Mouse (Mus musculus) Patski (cell line): ENCODE measurements around the gene Rgl3. TPM values are rescaled to one million over a fixed set of nuclear protein-coding genes. Genes with fewer than 3 reads are reported as not detected.

Experiments used
- ATAC-seq: fragments of 100-300 bp; one replicate; pipeline ENCODE4 v1.8.0; 2021
- CTCF ChIA-PET: fragments of 350-600 bp; sonication (Branson Sonifier 250); formaldehyde crosslinking; loops from one replicate; lab custom pipeline; 2022; ENCODE audit warnings: inconsistent platforms; lab: Charles Lee
- POLR2A ChIA-PET: fragments of 350-600 bp; sonication (Branson Sonifier 250); formaldehyde crosslinking; loops from one replicate; lab custom pipeline; 2022; ENCODE audit warnings: antibody characterized with exemption, inconsistent platforms; lab: Charles Lee
- DNase-seq: peaks from one replicate; pipeline ENCODE4 v3.0.0-alpha.2; 2011; ENCODE audit warnings: low read depth, low spot score
- H3K27me3 ChIP-seq: fragments of 371-371 bp; one replicate; pipeline ENCODE4 v1.5.1; 2021
- CTCF ChIP-seq: fragments of 100-300 bp; IDR thresholded peaks from one replicate; pipeline ENCODE4 v1.5.1; 2021
- in situ Hi-C: fragments of 300-500 bp; cut with MboI; formaldehyde crosslinking; loops from 3 replicates; pipeline ENCODE4 v1.11.1; 2018; ENCODE audit warnings: low pct_unique_long_range_greater_than_20kb, mixed read lengths
- polyA plus RNA-seq: library from polyadenylated mRNA; unstranded; gene quantifications from one replicate; pipeline ENCODE4 v1.2.3, GENCODE M21; 2021

Rgl3 gene
- polyA plus RNA-seq, 1 experiment from 2014 or later: 41.7 TPM

DNA sequence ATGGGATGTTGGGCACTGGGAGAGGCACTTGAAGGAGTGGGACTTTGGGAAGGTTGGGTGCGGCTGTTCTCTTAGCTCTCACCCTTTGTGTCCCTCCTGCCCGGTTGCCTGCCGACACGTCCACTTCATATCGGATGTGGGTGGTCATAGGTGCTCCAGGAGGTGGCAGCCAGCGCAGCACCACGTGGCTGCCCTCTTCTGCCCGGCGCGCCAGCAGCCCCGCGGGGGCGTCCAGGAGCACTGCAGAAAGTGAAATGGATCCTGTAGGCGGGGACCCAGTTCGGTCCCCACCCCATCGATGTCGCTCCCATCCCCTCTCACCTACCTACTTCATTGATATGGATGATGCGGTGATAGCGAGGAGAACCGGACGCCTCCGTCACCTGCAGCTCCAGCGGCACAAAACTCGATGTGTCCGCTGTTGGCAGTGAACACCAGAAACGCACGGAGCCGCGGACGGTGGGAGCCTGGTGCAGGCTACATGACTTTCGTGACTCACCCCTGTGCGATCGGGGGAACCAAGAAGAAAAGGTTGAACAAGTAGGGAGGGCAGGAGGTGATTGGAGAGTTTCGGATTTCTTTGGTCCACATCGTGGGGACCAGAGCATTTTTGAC, 27.8 kb downstream of the Rgl3 start:
- POLR2A ChIA-PET: no interaction called here
- no peak for TF ChIP-seq CTCF
- ATAC-seq (no peak), DNase-seq (no peak)
- in situ Hi-C loops: no loop called here
- CTCF ChIA-PET: no interaction called here
- no peaks in the 10 kb centered on the region for H3K27me3 ChIP-seq

DNA sequence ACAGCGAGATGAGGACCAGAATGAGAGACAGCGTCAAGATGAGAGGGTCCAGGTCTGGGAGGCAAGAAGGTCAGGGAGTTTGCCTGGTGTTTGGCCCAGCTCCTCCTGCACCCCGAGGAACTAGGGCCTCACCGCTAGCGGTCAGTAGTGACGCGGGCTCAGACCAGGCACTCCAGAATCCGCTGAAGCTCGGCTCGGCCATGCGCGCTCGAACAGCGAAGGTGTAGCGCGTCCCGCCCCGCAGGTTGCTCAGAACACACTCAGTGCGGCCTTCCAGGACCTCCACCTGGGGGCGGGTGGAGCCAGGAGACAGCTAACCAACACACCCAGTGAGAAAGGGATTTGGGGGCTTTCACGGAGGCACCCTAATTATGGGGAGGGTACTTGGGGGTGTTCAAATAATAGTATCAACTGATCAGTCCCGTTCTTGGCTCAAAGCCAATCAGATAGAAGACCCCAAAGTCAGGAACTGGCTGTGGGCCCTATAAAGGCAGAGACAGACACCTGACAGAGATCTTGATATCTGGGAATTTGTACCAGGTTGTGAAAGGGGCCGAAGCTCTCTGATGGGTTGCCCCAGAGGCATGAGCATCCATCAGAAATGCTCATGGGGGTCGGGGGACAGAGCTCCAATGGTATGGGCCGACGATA, 28.6 kb downstream of the Rgl3 start:
- POLR2A ChIA-PET: no interaction called here
- TF ChIP-seq CTCF: no peak
- in situ Hi-C loops: no loop called here
- no peak for ATAC-seq
- no peak for DNase-seq
- CTCF ChIA-PET: no interaction called here
- no peaks in the 10 kb centered on the region for H3K27me3 ChIP-seq

DNA sequence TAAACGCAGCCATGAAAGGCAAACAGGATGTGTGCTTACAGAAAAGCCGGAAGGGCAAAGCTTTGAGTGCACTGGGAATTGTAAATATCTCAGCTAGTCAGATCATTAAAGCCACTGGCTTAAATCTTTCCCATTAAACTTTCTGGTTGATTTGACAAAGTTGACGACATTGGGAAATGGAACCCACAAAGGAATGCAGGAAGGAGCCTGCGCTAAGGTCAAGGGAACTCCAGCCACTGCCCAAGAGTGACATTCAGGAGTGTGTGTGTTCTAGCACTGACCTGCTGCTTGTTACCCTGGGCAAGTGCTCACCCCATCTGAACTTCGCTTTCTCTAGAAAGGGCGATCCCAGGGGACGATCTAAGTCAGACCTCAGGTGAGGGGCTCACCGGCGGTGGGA, 29.1 kb downstream of the Rgl3 start:
- no peak for TF ChIP-seq CTCF
- ChIA-PET POLR2A (no interaction called here), CTCF (no interaction called here)
- in situ Hi-C loops: no loop called here
- ATAC-seq (peak; percentile 22), DNase-seq (no peak)
- H3K27me3 ChIP-seq: no peaks in the 10 kb centered on the region

DNA sequence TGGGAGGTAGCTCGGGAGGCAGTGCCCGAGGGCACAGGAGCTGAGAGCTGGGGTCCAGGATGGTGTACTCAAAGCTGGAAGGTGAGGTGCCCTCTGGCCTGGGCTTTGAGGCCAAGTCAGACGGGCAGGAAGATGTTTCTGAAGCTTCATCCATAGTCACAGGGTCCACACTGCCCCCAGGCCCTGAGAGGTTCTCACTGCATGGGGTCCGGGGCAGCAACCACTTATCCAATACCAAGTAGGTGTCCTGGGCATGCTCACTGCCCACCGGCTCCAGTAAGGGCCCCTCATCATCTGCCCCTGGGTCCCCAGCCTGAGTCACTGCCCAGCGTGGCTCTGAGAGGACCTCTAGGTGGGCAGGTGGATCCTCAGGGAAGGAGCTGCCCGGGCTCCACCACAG, 30.0 kb downstream of the Rgl3 start:
- ChIA-PET POLR2A (no interaction called here), CTCF (no interaction called here)
- no peaks in the 10 kb centered on the region for H3K27me3 ChIP-seq
- no peak for TF ChIP-seq CTCF
- ATAC-seq (no peak), DNase-seq (no peak)
- in situ Hi-C loops: no loop called here

DNA sequence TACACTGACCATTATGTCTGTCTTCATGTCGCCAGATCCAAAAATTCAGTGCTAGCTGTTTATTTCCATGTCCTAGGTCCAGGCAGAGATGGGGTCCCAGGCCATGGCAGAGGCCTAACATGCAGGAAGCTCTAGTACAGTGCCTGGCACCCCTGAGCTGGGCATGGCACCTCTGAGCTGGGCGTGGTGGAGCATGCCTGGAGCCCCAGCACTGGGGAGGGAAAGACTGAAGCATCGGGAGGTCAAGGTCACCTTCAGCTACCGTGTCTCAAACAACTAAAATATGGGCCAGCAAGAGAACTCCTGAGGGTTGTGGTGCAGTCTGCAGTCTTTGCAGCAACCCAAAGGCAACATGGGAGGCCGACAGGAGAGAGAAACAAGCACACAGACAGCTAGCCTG, 30.9 kb downstream of the Rgl3 start:
- CTCF ChIA-PET: no interaction called here
- in situ Hi-C loops: no loop called here
- no peaks in the 10 kb centered on the region for H3K27me3 ChIP-seq
- no peak for ATAC-seq
- POLR2A ChIA-PET: interaction anchor here (0.5 kb wide), 1 partner anchor 83 kb away, joined by 3 read pairs; no protein-coding TSS in a partner anchor
- no peak for TF ChIP-seq CTCF
- DNase-seq: no peak

DNA sequence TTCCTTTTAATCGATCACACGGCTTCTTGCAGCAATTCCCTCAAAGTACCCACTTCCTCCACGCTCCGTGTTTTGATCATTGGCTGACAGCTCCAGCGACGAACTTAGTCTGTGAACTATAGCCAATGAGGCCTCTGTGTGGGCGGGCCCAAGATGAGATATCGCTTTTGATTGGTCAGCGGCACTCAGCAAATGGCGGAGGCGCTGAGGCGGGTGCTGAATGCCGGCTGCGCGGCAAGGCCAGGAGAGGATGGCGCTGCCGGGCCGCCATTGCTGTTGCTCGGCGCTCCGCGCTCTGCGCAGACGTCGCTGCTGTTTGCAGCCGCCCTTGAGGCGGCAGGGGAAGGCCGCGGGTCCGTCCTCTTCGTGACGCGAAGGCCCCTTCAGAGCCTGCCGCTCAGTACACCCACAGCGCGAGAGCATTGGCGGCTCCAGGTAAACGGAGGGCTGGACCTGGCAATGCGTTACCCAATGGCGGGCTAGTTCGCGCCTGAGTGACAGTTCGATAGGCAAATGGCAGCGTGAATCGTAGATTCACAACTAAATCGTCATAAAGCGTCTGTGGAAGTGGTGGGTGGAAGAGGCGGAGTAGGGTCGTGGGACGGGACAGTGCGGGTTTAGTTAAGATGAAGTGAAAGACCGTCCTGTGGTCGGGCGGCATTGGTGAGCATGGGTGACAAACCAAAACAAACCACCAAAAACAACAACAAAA, 33.5 kb downstream of the Rgl3 start, which contains the start of gene Swsap1:
Gene Swsap1, plus strand, starts transcription at position 186 of the 712 bp plus-strand sequence.
- ChIA-PET POLR2A (interaction anchor here (1.5 kb wide), 1 partner anchor 30 kb away, joined by 3 read pairs; no protein-coding TSS in a partner anchor), CTCF (interaction anchor here (1.0 to 1.4 kb wide), 2 partner anchors 42 to 46 kb away, joined by 3 to 4 read pairs; partner anchors contain the start of gene Ccdc151)
- in situ Hi-C loops: no loop called here
- DNase-seq (peak; percentile 89), ATAC-seq (peak; percentile 93)
- H3K27me3 ChIP-seq: no peaks in the 10 kb centered on the region
- TF ChIP-seq CTCF: no peak

DNA sequence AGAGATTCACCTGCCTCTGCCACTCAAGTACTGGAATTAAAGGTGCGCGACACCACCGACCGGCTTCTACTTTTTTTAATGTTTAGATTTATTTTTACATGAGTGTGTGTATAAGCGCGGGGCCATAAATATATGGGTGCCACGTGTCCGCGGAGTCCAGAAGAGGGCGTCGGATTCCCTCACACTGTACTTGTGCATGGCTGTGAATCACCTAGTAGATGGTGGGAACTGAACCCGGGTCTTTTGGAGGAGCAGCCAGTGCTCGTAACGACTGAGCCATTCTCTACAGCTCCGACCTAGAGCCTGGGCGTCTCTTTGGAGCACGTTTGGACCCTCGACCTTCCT, 34.0 kb downstream of the Rgl3 start:
- ATAC-seq (peak; percentile 56), DNase-seq (no peak)
- TF ChIP-seq CTCF: no peak
- POLR2A ChIA-PET: no interaction called here
- CTCF ChIA-PET: interaction anchor here (1.0 to 1.4 kb wide), 2 partner anchors 43 to 47 kb away, joined by 3 to 4 read pairs; partner anchors contain the start of gene Ccdc151
- in situ Hi-C loops: no loop called here
- no peaks in the 10 kb centered on the region for H3K27me3 ChIP-seq

DNA sequence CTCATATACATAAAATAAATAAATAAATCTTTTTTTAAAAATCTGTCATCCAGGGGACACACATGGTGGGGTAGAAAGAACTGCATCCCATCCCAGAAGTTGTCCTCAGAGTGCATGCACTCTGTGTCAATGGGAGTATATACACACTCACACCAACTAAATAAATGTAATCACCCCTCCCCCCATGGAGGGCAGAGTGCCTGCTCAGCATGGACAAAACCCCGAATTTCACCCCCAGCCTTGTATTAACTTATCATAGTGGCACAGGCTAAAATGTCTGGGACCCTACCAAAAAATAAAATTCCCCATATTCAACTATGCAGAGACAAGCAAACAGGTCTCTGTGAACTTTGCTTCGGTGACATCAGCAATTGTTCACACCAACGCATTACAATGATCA, 34.6 kb downstream of the Rgl3 start:
- ChIA-PET CTCF (interaction anchor here (1.4 kb wide), 1 partner anchor 44 kb away, joined by 3 read pairs; no protein-coding TSS in a partner anchor), POLR2A (no interaction called here)
- in situ Hi-C loops: no loop called here
- no peak for TF ChIP-seq CTCF
- no peaks in the 10 kb centered on the region for H3K27me3 ChIP-seq
- DNase-seq (no peak), ATAC-seq (no peak)

DNA sequence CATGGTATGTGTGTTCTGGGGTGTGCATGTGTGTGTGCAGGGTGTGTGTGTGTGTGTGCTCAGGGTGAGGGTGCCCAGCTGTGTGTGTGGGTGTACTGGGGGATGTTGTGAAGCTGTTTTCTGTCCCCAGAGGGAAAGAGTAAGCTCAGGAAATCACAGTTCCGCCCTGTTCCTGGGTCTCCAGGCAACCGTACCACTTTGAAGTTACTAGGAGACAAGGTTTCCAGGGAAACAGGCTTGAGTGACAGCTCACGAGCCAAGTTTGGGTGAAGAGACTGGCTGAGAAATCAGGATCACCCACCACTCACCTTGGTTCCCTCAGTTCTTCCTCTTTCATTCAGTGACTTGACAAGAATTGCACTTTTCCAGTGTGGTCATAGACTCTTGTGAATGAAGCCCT, 35.6 kb downstream of the Rgl3 start:
- DNase-seq: no peak
- POLR2A ChIA-PET: no interaction called here
- TF ChIP-seq CTCF: no peak
- no peak for ATAC-seq
- in situ Hi-C loops: no loop called here
- CTCF ChIA-PET: no interaction called here
- H3K27me3 ChIP-seq: no peaks in the 10 kb centered on the region

DNA sequence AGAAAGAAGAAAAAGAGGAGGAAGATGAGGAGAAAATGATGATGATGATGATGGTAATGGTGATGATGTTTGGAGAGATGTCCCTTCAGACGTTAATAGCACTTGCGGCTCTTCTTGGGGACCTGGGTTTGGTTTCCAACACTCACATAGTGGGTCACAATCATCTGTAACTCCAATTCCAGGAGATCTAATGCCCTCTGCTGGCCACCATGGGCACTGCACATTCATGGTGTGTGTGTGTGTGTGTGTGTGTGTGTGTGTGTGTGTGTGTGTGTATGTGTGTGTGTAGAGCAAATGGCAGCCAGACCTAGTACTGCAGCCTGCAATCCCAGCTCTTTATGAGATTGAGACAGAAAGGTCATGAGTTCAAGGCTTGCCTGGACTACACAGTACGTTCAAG, 37.3 kb downstream of the Rgl3 start:
- no peak for DNase-seq
- POLR2A ChIA-PET: no interaction called here
- CTCF ChIA-PET: no interaction called here
- in situ Hi-C loops: no loop called here
- no peak for TF ChIP-seq CTCF
- no peaks in the 10 kb centered on the region for H3K27me3 ChIP-seq
- no peak for ATAC-seq

DNA sequence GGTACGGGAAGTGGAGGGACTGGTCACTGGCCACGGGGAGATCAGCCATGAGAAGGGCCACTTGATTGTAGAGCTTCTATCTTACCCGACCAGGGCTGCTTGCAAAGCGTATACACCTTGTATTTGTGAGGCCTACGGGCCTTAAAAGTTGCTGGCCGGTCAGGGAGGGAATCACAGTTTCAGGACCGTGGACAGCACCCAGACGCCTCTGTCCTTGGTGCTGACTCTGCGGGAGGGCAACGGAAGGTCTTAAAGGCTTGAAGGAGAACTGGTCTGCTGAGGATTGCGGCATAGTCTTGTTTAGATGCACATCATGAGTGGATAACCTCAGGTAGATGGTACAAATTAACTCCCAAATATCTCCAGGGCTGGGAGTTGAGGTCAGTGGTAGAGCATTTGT, 38.9 kb downstream of the Rgl3 start:
- ChIA-PET CTCF (no interaction called here), POLR2A (no interaction called here)
- no peaks in the 10 kb centered on the region for H3K27me3 ChIP-seq
- ATAC-seq: no peak
- no peak for DNase-seq
- TF ChIP-seq CTCF: no peak
- in situ Hi-C loops: no loop called here
